Mouse (Mus musculus) stomach, embryonic 14.5 days (tissue): ENCODE results near the gene Enpp1. TPM values are rescaled to one million over a fixed set of nuclear protein-coding genes. Genes with fewer than 3 reads are reported as not detected.

Experiments used
- ATAC-seq: fragments of 200-750 bp; cut with Nextera tagmentation; 2 replicates; pipeline ENCODE4 v1.8.0; 2017; ENCODE audit warnings: low read depth, moderate TSS enrichment; ENCODE audit not compliant: insufficient number of reproducible peaks, insufficient read depth, low FRiP score
- H3K27ac ChIP-seq: fragments of 300-500 bp; sonication (generic); 2 replicates; pipeline ENCODE4 v1.5.1; 2014; ENCODE audit warnings: mild to moderate bottlenecking, low read length, moderate library complexity, mixed read lengths
- H3K27me3 ChIP-seq: fragments of 300-500 bp; sonication (generic); 2 replicates; pipeline ENCODE4 v1.6.1; 2014; ENCODE audit warnings: low read length, control low read depth, mixed read lengths; ENCODE audit not compliant: control insufficient read depth, insufficient read depth
- H3K36me3 ChIP-seq: fragments of 300-500 bp; sonication (generic); 2 replicates; pipeline ENCODE4 v1.6.1; 2014; ENCODE audit warnings: mild to moderate bottlenecking, control low read depth, low read length, moderate library complexity, mixed read lengths; ENCODE audit not compliant: control insufficient read depth, insufficient read depth
- H3K4me1 ChIP-seq: fragments of 300-500 bp; sonication (generic); 2 replicates; pipeline ENCODE4 v1.6.1; 2014; ENCODE audit warnings: low read length, control low read depth, mixed read lengths; ENCODE audit not compliant: control insufficient read depth, insufficient read depth
- H3K4me2 ChIP-seq: fragments of 300-500 bp; sonication (generic); replicated peaks from 2 replicates; pipeline ENCODE4 v1.6.1; 2014; ENCODE audit warnings: low read depth, low read length, control low read depth
- H3K4me3 ChIP-seq: fragments of 300-500 bp; sonication (generic); 2 replicates; pipeline ENCODE4 v1.5.1; 2014; ENCODE audit warnings: low read depth, low read length, control low read depth
- H3K9ac ChIP-seq: fragments of 300-500 bp; sonication (generic); replicated peaks from 2 replicates; pipeline ENCODE4 v1.6.1; 2014; ENCODE audit warnings: low read depth, mild to moderate bottlenecking, control low read depth, low read length, moderate library complexity, mixed read lengths
- H3K9me3 ChIP-seq: fragments of 300-500 bp; sonication (generic); 2 replicates; pipeline ENCODE4 v1.6.1; 2016; ENCODE audit warnings: low read depth, low read length, control low read depth; ENCODE audit not compliant: control insufficient read depth
- WGBS: fragments of 180-500 bp; shearing (Covaris S2); extraction: QIAGEN DNeasy Blood & Tissue Kit; methylation state at CpG from one replicate; pipeline ENCODE4 v1.1.7; 2014; 5-methylcytosine and 5-hydroxymethylcytosine counted together
- polyA plus RNA-seq: library from polyadenylated mRNA; unstranded; fragments of >200 nt; fragmentation: Nextera tagmentation; extraction: Ambion mirVana; gene quantifications from 2 replicates; pipeline ENCODE4 v1.2.1, GENCODE M21; 2014

The Enpp1 gene
- 8.3 and 8.5 TPM in 2 replicates for polyA plus RNA-seq

DNA sequence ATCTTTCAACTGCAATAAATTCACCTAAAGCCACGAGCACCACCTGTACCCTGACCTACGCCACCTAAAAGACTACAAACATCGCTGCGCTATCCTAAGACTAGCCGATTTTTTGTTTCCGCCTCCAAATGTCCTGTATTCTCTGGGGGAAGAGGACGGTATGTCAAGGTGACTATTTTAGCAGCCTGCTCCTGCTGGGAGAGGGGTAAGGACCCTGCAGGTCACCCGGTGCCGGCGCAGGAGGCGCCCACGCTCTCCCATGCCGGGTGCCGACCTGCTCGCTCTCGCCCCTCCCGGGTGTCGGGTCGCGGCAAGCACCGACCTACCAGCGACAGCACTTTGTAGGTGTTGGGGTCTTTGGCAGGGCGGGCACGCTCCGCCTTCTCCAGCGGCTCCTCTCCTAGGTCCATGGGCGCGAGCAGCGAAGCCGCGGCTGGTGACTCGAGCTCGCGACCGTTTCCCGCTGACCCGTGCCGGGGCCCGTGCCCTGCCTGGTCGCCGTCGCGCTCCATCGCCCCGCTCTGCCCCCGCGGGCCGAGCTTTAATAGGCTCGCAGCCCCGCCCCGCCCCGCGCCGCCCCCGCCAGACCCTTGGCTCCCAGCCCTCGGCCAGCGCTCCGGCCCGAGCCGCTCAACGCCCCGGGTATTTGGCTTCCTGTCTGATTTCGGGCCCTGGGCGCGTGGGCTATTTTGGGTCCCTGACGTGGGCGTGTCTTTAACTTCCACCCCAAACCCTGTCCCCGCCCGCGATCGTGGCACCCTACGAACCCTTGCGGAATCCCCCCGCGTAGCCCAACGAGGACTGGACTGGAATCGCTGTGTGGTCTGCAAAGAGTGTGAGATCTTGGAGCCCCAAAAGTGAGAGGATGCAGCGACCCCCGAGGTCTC is at the start of gene Enpp1:
Gene Enpp1, minus strand, starts transcription at position 680 of the 887 bp plus-strand sequence.
- H3K27me3 ChIP-seq, result no peaks in the 10 kb centered on the region
- H3K4me3 ChIP-seq, result peak within 1 kb of the TSS; percentile 63
- H3K36me3 ChIP-seq, result no peaks in the 10 kb centered on the region
- peak within 1 kb of the TSS; percentile 91 for H3K4me2 ChIP-seq
- peak; percentile 84 for ATAC-seq
- 1% methylated on average over 79 of the region's 79 CpGs for WGBS
- no peak within 1 kb of the TSS for H3K27ac ChIP-seq
- no peaks in the 10 kb centered on the region for H3K9me3 ChIP-seq
- peak within 1 kb of the TSS; percentile 37; the same call in 1 of the 2 replicates for H3K9ac ChIP-seq
- H3K4me1 ChIP-seq, result peaks cover 4% of the 10 kb centered on the region; the same call in 1 of the 2 replicates

DNA sequence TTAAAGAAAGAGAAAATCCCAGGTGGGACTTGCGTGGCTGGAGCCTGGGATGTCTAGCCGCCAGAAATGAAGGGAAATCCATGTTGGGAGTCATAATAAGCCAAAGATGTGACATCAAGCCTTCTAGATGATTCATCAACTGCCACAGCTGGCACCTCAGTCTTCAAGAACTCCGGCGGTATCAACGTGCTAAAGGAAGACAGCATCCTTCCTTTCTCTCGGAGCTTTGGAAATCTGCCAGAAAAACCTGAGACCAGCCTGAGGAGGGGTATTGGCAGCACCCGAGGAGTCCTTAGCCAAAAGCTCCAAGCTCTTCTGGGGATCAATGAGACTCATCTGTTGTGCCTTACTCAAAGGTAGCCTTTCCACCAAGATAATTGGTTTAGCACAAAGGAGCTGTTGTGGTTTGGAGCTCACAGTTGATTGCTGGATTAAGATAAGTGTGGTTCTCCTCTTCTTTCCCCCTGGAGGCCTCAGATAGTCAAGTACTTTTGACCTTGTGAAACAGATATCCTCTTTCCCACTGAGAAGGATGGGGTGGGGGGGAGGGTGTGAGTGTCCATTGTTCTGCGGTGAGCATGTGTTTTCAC is 46.5 kb upstream of the Enpp1 start:
- H3K27ac ChIP-seq, result no peak overlapping the region
- 56% methylated on average over 8 of the region's 8 CpGs for WGBS
- no peak overlapping the region for H3K9ac ChIP-seq
- no peaks in the 10 kb centered on the region for H3K36me3 ChIP-seq
- ATAC-seq, result no peak
- no peaks in the 10 kb centered on the region for H3K4me1 ChIP-seq
- no peaks in the 10 kb centered on the region for H3K27me3 ChIP-seq
- H3K4me2 ChIP-seq, result no peak overlapping the region
- H3K4me3 ChIP-seq, result no peak overlapping the region
- H3K9me3 ChIP-seq, result no peaks in the 10 kb centered on the region

DNA sequence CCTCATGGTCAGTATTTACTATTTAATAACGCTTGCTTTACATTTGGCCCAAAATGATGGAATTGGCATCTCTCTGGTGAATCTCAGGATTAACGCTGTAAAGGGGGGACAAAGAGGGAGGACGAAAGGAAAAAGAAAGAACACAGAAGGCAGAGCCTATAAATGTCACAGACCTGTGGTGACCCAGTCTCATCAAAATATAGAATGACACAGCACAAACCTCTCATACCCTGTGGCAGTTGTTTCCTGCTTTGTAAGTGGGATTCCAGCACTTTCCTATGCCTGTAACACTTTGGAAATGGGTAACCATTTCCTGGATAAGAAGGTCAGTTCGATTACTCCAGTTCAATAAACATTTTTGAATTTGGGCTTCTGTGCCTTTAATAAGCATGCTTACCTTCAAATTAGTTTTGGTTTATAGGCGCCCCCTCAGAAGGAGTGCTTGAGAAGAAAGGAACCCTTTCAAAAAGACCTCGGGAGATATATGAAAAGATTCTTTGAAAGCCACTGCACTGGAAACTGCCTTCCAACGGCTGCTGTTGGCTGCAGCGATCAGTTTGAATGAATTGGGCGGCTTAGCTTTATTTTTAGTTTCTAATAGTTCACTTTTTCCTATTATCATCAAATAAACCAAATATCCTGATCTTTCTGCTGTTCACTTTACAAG is 43.0 kb upstream of the Enpp1 start:
- Histone ChIP-seq H3K27ac (no peak overlapping the region), H3K4me2 (peak overlapping the region; percentile 29; the same call in 1 of the 2 replicates), H3K9me3 (no peaks in the 10 kb centered on the region), H3K9ac (no peak overlapping the region), H3K4me1 (no peaks in the 10 kb centered on the region), H3K27me3 (no peaks in the 10 kb centered on the region), H3K36me3 (no peaks in the 10 kb centered on the region), H3K4me3 (no peak overlapping the region)
- 69% methylated on average over 9 of the region's 9 CpGs for WGBS
- ATAC-seq, result no peak

DNA sequence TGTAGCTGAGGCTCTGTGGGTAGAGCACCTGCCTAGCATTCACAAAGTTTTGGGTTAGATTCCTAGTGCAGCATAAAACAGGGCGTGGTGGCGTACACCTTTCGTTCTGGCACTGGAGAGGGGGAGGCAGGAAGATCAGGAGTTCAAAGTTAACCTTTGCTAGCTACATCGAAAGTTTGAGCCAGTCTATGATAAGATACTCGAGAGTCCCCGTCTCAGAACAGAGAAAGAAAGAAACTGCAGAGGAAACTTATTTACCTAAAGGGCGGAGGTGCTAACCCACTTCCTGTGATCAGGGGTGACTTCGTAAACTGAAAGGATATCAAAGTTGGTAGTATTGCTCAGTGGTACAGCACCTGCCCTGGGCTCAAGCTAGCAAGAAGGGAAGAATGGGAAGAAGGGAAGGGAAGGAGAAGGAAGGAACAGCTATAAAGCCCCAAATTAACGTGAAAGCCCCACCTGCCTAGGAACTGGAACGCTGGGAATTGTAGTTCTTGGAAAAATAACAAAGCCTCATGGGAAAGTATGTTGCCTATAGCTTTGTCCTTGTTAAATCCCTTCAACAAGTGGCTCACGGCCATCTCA is 42.4 kb upstream of the Enpp1 start:
- 40% methylated on average over 11 of the region's 11 CpGs for WGBS
- no peaks in the 10 kb centered on the region for H3K36me3 ChIP-seq
- H3K9me3 ChIP-seq, result no peaks in the 10 kb centered on the region
- no peak overlapping the region for H3K9ac ChIP-seq
- H3K4me3 ChIP-seq, result peak overlapping the region; percentile 10
- no peaks in the 10 kb centered on the region for H3K27me3 ChIP-seq
- ATAC-seq, result peak; percentile 72
- no peaks in the 10 kb centered on the region for H3K4me1 ChIP-seq
- 0 out of 2 replicates have a peak overlapping the region, but pooled peaks have one; percentile 16 for H3K27ac ChIP-seq
- H3K4me2 ChIP-seq, result peak overlapping the region; percentile 29

DNA sequence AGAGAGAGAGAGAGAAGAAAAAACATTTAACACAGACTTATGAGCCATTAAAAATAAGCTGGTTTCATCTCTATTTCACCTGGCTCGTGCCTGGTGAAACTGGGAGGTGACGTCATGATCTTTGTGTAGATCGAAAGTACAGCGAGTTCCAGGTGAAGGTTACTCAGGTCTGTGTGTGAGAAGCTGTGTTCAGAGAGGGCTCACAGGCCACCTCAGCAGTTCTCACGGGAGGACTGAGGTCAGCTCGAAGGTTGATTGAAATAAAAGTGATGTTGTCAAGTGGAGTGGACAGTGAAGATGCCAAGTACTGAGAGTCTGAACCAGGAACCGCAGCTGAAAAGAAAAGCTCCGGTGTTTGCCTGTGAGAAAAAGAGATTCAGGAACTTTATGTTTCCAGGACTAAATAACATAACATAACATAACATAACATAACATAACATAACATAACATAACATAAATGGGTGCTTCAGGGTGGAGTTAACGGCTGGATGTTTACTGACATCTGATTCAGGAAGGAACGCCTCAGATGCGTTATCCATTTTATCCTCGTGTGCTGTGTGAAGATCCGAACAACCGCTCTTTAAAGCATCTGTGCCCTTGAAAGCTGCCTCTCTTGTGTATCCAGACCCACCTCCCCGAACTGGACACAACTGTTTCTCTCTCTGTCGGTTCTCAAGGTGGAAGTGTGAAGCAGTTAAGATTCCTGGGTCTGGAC is 41.7 kb upstream of the Enpp1 start:
- H3K27me3 ChIP-seq, result no peaks in the 10 kb centered on the region
- H3K4me3 ChIP-seq, result peak overlapping the region; percentile 10
- 0 out of 2 replicates have a peak overlapping the region, but pooled peaks have one; percentile 16 for H3K27ac ChIP-seq
- no peaks in the 10 kb centered on the region for H3K9me3 ChIP-seq
- H3K4me2 ChIP-seq, result peak overlapping the region; percentile 29
- 56% methylated on average over 16 of the region's 16 CpGs for WGBS
- peak; percentile 14; the same call in 1 of the 2 replicates for ATAC-seq
- H3K36me3 ChIP-seq, result no peaks in the 10 kb centered on the region
- H3K4me1 ChIP-seq, result no peaks in the 10 kb centered on the region
- no peak overlapping the region for H3K9ac ChIP-seq

DNA sequence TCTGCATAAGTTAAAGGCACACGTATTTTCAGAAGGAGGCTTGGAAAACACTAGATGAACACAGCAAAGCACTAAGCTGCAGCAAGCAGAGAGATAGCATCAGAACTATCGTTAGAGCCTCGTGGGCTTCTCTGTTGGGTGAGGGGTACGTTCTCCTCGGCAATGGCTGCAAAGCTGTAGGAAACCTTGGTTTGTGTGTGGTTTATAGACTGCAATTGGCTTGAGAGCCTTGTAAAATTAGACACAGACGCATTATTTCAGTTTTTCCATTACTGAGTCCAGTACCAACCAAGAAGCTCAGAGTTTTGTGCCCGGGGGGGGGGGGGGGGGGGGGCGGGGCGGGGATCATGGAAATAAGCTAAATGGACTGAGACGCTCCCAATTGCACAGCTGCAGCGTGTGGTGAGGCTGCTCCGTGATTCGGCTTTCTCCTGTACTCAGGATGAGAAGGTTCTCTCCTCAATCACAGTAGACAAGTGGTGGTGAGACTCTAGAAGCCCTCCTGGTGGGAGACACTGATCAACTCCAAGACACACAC is 31.1 kb upstream of the Enpp1 start:
- H3K4me3 ChIP-seq, result no peak overlapping the region
- no peaks in the 10 kb centered on the region for H3K36me3 ChIP-seq
- H3K9me3 ChIP-seq, result no peaks in the 10 kb centered on the region
- H3K27me3 ChIP-seq, result no peaks in the 10 kb centered on the region
- no peak for ATAC-seq
- peaks cover 9% of the 10 kb centered on the region; the same call in 1 of the 2 replicates for H3K4me1 ChIP-seq
- no peak overlapping the region for H3K9ac ChIP-seq
- 76% methylated on average over 13 of the region's 13 CpGs for WGBS
- no peak overlapping the region for H3K27ac ChIP-seq
- no peak overlapping the region for H3K4me2 ChIP-seq

DNA sequence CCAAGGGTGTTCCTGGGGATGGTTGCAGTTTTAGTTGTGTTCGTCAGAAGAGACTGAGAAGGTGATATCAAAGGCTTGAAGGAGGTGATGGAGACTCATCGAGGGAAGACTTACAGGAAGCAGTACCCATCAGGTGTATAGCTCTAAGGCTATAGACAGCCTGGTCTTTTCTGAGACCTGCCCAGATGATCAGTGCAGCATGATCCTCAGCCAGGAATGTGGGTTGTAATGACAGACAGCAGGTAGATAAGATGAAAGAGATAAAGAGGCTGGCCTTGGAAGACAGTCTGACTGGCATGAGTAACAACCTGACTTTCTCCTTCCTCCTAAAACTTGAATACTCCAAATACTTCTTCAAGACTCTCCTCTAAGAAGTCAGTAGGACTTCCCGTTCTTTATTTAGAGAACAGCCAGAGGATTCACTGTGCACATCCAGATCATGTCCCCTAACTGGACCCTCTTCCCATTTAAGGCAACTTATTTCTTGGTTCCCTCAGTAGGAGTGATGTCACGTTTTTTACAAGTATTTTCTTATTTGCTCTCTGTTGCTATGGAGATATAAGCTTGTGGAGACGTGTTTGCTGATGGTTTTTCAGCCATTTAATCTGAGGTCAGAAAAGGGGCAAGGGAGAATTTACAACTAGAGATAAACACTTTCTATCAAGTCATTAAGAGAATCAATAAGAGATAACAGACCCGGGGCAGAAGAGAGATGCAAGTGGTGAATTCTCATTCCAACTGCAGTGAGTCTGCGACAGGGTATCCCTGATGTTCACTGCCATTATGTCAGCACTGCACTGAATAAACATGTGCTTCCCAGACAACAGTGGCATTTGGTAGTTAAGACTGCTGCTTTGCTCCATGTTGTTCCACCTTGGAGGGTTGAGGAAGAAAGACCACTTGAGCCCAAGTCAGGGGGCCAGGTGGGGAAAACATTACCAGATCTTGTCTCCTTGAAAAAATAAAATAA is 29.6 kb upstream of the Enpp1 start:
- Histone ChIP-seq H3K4me2 (no peak overlapping the region), H3K9me3 (no peaks in the 10 kb centered on the region), H3K27me3 (no peaks in the 10 kb centered on the region), H3K27ac (no peak overlapping the region), H3K4me3 (no peak overlapping the region), H3K36me3 (no peaks in the 10 kb centered on the region), H3K4me1 (peaks cover 9% of the 10 kb centered on the region; the same call in 1 of the 2 replicates), H3K9ac (no peak overlapping the region)
- peak; percentile 74; the same call in 1 of the 2 replicates for ATAC-seq
- WGBS, result 28% methylated on average over 7 of the region's 7 CpGs
